Mouse (Mus musculus) liver, adult 2 months (tissue): ENCODE results near the gene Tll2.

Source experiments
- CTCF ChIP-seq: fragments of 200-500 bp; IDR thresholded peaks from 2 replicates; pipeline ENCODE4 v1.5.1; 2011; ENCODE audit warnings: low read depth, low read length, control low read depth
- POLR2A ChIP-seq: fragments of 200-500 bp; IDR thresholded peaks from 2 replicates; pipeline ENCODE4 v1.6.1; 2011; ENCODE audit warnings: low read length, control low read depth; ENCODE audit not compliant: insufficient read depth; ENCODE audit errors: extremely low read depth

GRCm38 (mm10) chr19:41091901-41092300 is 114.7 kb downstream of the Tll2 start:
- no peak for TF ChIP-seq CTCF
- no peak for TF ChIP-seq POLR2A
